Mouse (Mus musculus): ENCODE results near the gene Gm21190.
"Not testable (repeated sequence)": the region's sequence is repeated elsewhere in the genome, so short reads cannot be mapped to it uniquely, and the experiment has no call there.

The Gm21190 gene

GRCm38 (mm10) chr5:15488743-15489142 is 40.3 kb downstream of the Gm21190 start:
- DNase-seq = no peak

- not testable (repeated sequence) for DNase-seq
Measured at GRCm38 (mm10) chr5:15484616-15485015, 44.4 kb downstream of the Gm21190 start.

- not testable (repeated sequence) for DNase-seq
Measured at GRCm38 (mm10) chr5:15483576-15483975, 45.4 kb downstream of the Gm21190 start.

GRCm38 (mm10) chr5:15482815-15483214 is 46.2 kb downstream of the Gm21190 start:
- DNase-seq = not testable (repeated sequence)

- not testable (repeated sequence) for DNase-seq
Measured at GRCm38 (mm10) chr5:15476423-15476822, 52.6 kb downstream of the Gm21190 start, which contains the start of gene Gm21149. Gene Gm21149 (minus strand): TSS chr5:15476523.

Measured in cerebellum, adult 18-20 months (tissue).